Mouse (Mus musculus): ENCODE data around the gene Cdk6. TPM values are rescaled to one million over a fixed set of nuclear protein-coding genes. Genes with fewer than 3 reads are reported as not detected.

The Cdk6 gene
- polyA plus RNA-seq, 1 experiment from 2014 or later, result 15.3 TPM

DNA sequence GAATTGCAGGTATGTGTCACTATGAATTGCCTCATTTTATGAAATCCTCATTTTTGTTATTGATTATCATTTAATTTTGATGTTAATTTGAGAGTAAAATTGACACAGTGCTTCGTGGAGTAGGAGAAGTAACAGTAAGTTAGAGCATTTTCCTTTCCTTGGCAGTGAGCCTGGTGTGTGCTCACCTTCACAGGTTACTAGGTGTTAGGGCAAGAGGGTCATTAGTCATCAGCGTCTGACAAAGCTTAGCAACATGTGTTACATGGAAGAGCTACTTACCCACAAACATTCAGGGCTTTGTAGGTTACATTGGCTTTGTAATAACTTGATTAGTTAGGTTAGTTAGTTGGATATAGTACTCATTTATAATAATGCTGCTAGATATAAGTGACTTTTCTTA is 212.9 kb downstream of the Cdk6 start:
- Histone ChIP-seq H3K27ac (ENCODE audit: low read depth, low read length) (no peak overlapping the region), H3K4me2 (no peak overlapping the region), H3K9ac (ENCODE audit: low read length) (no peak overlapping the region), H3K36me3 (ENCODE audit: control insufficient read depth, insufficient read depth, low read length) (peaks cover 3% of the 10 kb centered on the region; the same call in 1 of the 2 replicates), H3K4me1 (ENCODE audit: control insufficient read depth, insufficient read depth, low read length) (no peaks in the 10 kb centered on the region), H3K4me3 (ENCODE audit: low read depth, low read length) (no peak overlapping the region), H3K27me3 (ENCODE audit: control insufficient read depth, insufficient read depth, low read length) (no peaks in the 10 kb centered on the region), H3K9me3 (ENCODE audit: control insufficient read depth, low read length) (no peaks in the 10 kb centered on the region)
- DNase-seq (ENCODE audit: low spot score, missing footprints) (no peak), ATAC-seq (ENCODE audit: low FRiP score) (no peak)
- 90% methylated on average over 2 of the region's 2 CpGs for WGBS

DNA sequence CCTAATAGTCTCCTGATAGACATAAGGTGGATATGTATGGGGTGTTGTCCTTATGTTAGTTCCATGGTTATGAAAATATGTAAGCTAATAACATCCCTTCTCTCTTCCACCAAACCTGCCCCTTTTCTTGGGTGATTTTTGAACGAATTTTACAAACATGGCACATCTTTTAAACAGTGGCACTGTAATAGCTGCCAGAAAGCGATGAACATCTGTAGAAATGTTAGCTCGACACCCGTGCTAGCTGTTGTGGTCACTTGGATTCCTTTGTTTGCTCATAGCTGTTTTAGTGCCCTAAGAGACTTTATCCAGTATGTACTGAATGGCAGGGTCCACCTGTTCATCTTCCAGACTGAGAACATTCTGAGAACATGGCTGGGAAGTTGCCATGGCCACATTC is 230.0 kb downstream of the Cdk6 start, which contains the start of gene 1700109H08Rik:
1700109H08Rik (plus strand) TSS at position 301 of the 400 bp plus-strand sequence.
- Histone ChIP-seq H3K4me2 (no peak within 1 kb of the TSS), H3K27ac (ENCODE audit: low read depth, low read length) (no peak within 1 kb of the TSS), H3K4me3 (ENCODE audit: low read depth, low read length) (no peak within 1 kb of the TSS), H3K27me3 (ENCODE audit: control insufficient read depth, insufficient read depth, low read length) (no peaks in the 10 kb centered on the region), H3K9ac (ENCODE audit: low read length) (no peak within 1 kb of the TSS), H3K9me3 (ENCODE audit: control insufficient read depth, low read length) (no peaks in the 10 kb centered on the region), H3K36me3 (ENCODE audit: control insufficient read depth, insufficient read depth, low read length) (peaks cover 47% of the 10 kb centered on the region), H3K4me1 (ENCODE audit: control insufficient read depth, insufficient read depth, low read length) (no peaks in the 10 kb centered on the region)
- 93% methylated on average over 4 of the region's 4 CpGs for WGBS
- DNase-seq (ENCODE audit: low spot score, missing footprints), result no peak
- ATAC-seq (ENCODE audit: low FRiP score), result no peak

DNA sequence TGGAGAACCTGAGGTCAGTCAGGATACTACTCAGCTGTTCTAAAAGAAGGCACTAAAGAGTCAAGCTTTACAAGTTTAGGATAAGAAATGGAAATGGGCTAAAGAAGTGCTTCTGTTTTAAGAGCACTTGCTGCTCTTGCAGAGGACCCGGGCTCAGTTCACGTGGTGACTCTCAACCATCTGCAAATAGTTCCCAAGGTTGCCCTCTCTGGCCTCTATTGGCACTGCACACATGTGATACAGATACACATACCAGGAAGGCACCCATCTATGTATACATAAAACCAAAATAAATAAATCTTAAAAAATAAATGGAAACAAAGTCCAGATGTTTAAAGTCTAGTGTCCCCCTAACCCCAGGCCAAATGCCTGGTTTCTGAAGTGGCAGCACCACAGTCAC is 233.5 kb downstream of the Cdk6 start:
- Histone ChIP-seq H3K27me3 (ENCODE audit: control insufficient read depth, insufficient read depth, low read length) (no peaks in the 10 kb centered on the region), H3K36me3 (ENCODE audit: control insufficient read depth, insufficient read depth, low read length) (peaks cover 48% of the 10 kb centered on the region), H3K4me2 (no peak overlapping the region), H3K9me3 (ENCODE audit: control insufficient read depth, low read length) (no peaks in the 10 kb centered on the region), H3K4me1 (ENCODE audit: control insufficient read depth, insufficient read depth, low read length) (no peaks in the 10 kb centered on the region), H3K9ac (ENCODE audit: low read length) (no peak overlapping the region), H3K27ac (ENCODE audit: low read depth, low read length) (no peak overlapping the region), H3K4me3 (ENCODE audit: low read depth, low read length) (no peak overlapping the region)
- whole genome bisulfite sequencing, result 95% methylated on average over 2 of the region's 2 CpGs
- ATAC-seq (ENCODE audit: low FRiP score), result no peak
- no peak for DNase-seq (ENCODE audit: low spot score, missing footprints)

GRCm38 (mm10) chr5:3577939-3578338 is 236.7 kb downstream of the Cdk6 start:
- Histone ChIP-seq H3K27ac (ENCODE audit: low read depth, low read length) (no peak overlapping the region), H3K4me2 (no peak overlapping the region), H3K4me3 (ENCODE audit: low read depth, low read length) (no peak overlapping the region), H3K9ac (ENCODE audit: low read length) (no peak overlapping the region), H3K36me3 (ENCODE audit: control insufficient read depth, insufficient read depth, low read length) (peaks cover 30% of the 10 kb centered on the region), H3K9me3 (ENCODE audit: control insufficient read depth, low read length) (no peaks in the 10 kb centered on the region), H3K4me1 (ENCODE audit: control insufficient read depth, insufficient read depth, low read length) (no peaks in the 10 kb centered on the region), H3K27me3 (ENCODE audit: control insufficient read depth, insufficient read depth, low read length) (no peaks in the 10 kb centered on the region)
- 95% methylated on average over 2 of the region's 2 CpGs for WGBS
- no peak for ATAC-seq (ENCODE audit: low FRiP score)
- DNase-seq (ENCODE audit: low spot score, missing footprints), result no peak

GRCm38 (mm10) chr5:3579066-3579465 is 237.8 kb downstream of the Cdk6 start:
- no peak overlapping the region for H3K27ac ChIP-seq (ENCODE audit: low read depth, low read length)
- H3K9ac ChIP-seq (ENCODE audit: low read length), result no peak overlapping the region
- H3K4me2 ChIP-seq, result no peak overlapping the region
- no peaks in the 10 kb centered on the region for H3K9me3 ChIP-seq (ENCODE audit: control insufficient read depth, low read length)
- H3K4me3 ChIP-seq (ENCODE audit: low read depth, low read length), result no peak overlapping the region
- WGBS, result 96% methylated on average over 7 of the region's 7 CpGs
- no peak for DNase-seq (ENCODE audit: low spot score, missing footprints)
- no peaks in the 10 kb centered on the region for H3K4me1 ChIP-seq (ENCODE audit: control insufficient read depth, insufficient read depth, low read length)
- H3K36me3 ChIP-seq (ENCODE audit: control insufficient read depth, insufficient read depth, low read length), result peaks cover 26% of the 10 kb centered on the region
- no peak for ATAC-seq (ENCODE audit: low FRiP score)
- H3K27me3 ChIP-seq (ENCODE audit: control insufficient read depth, insufficient read depth, low read length), result no peaks in the 10 kb centered on the region

Other genes starting within 250 kb of the Cdk6 start
- gene Fam133b, start 202.3 kb downstream of the Cdk6 start, polyA plus RNA-seq (2014; fragmentation: Nextera tagmentation; extraction: Ambion mirVana), result 43.0 and 47.3 TPM in 2 replicates
- 2.0 and 3.4 TPM in 2 replicates for gene 1700109H08Rik, start 230.1 kb downstream of the Cdk6 start, polyA plus RNA-seq (2014; fragmentation: Nextera tagmentation; extraction: Ambion mirVana)